In the genomic region with DNA sequence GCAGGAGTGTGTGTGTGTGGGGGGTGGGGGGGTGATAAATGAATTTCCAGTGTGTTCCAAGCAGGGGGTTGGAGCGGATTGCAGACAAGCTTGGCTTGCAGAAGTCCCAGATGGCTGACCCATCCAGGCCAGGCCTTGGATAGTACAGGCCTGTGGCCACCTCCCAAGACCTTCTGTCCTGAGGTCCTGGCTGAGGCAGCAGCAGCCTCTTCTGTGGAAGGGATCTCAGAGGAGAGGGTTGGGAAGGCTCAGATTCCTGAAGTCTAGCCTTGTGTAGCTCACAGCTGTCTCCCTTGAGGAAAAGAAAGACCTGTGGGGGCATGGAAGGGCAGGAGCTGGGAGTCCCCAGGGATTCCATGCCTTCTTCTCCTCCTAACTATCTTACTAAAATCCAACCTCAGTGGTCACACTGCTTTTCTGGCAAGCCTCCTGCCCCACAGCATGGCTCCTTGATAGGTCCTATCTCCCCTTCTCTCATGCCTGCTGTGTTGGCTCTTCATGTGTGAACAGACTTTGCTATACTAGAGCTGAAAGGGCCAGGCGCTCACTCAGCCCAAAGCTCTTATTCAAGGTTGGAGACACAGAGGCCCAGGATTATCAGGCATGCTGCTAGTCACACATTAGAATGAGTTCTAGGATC, we compare ENCODE assay signal across 16 mouse cellular contexts. TPM values are rescaled to one million over a fixed set of nuclear protein-coding genes. Genes with fewer than 3 reads are reported as not detected.
DNase-seq lines count a peak whose midpoint lies in the region; ATAC-seq and TF ChIP-seq lines count a peak whose summit lies in the region.
"Had no signal": no experiment of that assay in that cellular context is flagged by ENCODE, and none has a peak within 500 bp of the region (broad histone marks: within the 10 kb centered on the region; RNA-seq: fewer than 3 reads in every experiment).

No protein-coding gene starts in this region.

- no peak overlapping the region for H3K9ac ChIP-seq in lung, postnatal 0 days (replicated peaks; ENCODE audit: low read depth)
- H3K9ac ChIP-seq: hindbrain, embryonic 13.5 days; stomach, embryonic 15.5 days had no signal

- H3K4me2 ChIP-seq in lung, postnatal 0 days (replicated peaks; ENCODE audit: low read depth, low read length): no peak overlapping the region
- H3K4me2 ChIP-seq: hindbrain, embryonic 13.5 days; stomach, embryonic 15.5 days had no signal

- H3K27ac ChIP-seq in lung, postnatal 0 days (ENCODE audit: low read length): no peak overlapping the region
- H3K27ac ChIP-seq: hindbrain, embryonic 13.5 days; macrophage; stomach, embryonic 15.5 days had no signal

- no peaks in the 10 kb centered on the region for H3K4me1 ChIP-seq in lung, postnatal 0 days (ENCODE audit: insufficient read depth, low read depth, low read length)
- H3K4me1 ChIP-seq: stomach, embryonic 15.5 days had no signal

- WGBS in lung, postnatal 0 days: 88% methylated on average over 2 of the region's 2 CpGs

- intact Hi-C loops in gastrocnemius, postnatal 14 days (cut with DNase I; ENCODE audit: low total_unique reads): no loop called here

- no peak overlapping the region for H3K4me3 ChIP-seq in lung, postnatal 0 days (ENCODE audit: low read depth, low read length)
- H3K4me3 ChIP-seq: erythroblast, embryonic 14.5 days; hindbrain, embryonic 13.5 days; stomach, embryonic 15.5 days had no signal

- TF ChIP-seq EP300 in lung, postnatal 0 days (IDR thresholded peaks at IDR 0.05): no peak

- no peaks in the 10 kb centered on the region for H3K9me3 ChIP-seq in lung, postnatal 0 days (ENCODE audit: low read length)
- H3K9me3 ChIP-seq: hindbrain, embryonic 13.5 days; stomach, embryonic 15.5 days had no signal

- ATAC-seq in lung, postnatal 0 days: no peak
- no peak for ATAC-seq in erythroblast, adult 5-6 weeks (replicated peaks; ENCODE audit: low FRiP score, poor library complexity, severe bottlenecking)

- DNase-seq in lung, postnatal 10 days: peak; percentile 23
- DNase-seq in lung, postnatal 0 days (ENCODE audit: low spot score): no peak
- DNase-seq in cerebellum, adult 9-11 months: peak; percentile 87
- peak; percentile 77 for DNase-seq in gastrocnemius, postnatal 14 days
- peak; percentile 74 for DNase-seq in skeletal muscle tissue, adult 2 months (ENCODE audit: low read depth, low spot score)
- no peak for DNase-seq in frontal cortex, postnatal 14 days (ENCODE audit: low spot score in 2 of 2)
- DNase-seq: adrenal gland, postnatal 10 days; kidney, adult 8-10 months; liver had no signal

- TF ChIP-seq CTCF in lung, postnatal 0 days (IDR thresholded peaks at IDR 0.05): no peak

- H3K36me3 ChIP-seq in lung, postnatal 0 days (ENCODE audit: insufficient read depth, low read length): no peaks in the 10 kb centered on the region
- H3K36me3 ChIP-seq: hindbrain, embryonic 13.5 days; stomach, embryonic 15.5 days had no signal

- H3K27me3 ChIP-seq in lung, postnatal 0 days (replicated peaks; ENCODE audit: insufficient read depth, low read length): no peaks in the 10 kb centered on the region
- H3K27me3 ChIP-seq: stomach, embryonic 15.5 days had no signal

RNA-seq across cellular contexts. Expression of a gene that starts 3.3 kb away (rescaled TPM):
- polyA plus RNA-seq in lung, postnatal 0 days (2015; fragmentation: Nextera tagmentation; extraction: Ambion mirVana): 0.08 and 0.13 TPM in 2 replicates
- total RNA-seq in gastrocnemius, postnatal 14 days (2021): 100 to 1,000 TPM in 1 of 2 experiments, 10 to 100 TPM in 1; 63.1 to 122 TPM
- total RNA-seq in erythroblast, adult 5-6 weeks (2015; ENCODE audit: low replicate concordance): not detected in 2 replicates
- not detected in 2 replicates for total RNA-seq in erythroblast, adult 5-6 weeks (2017; ENCODE audit: low replicate concordance)
- total RNA-seq: layer of hippocampus, postnatal 25 days; neutrophil, adult 5-6 weeks had no signal
- polyA plus RNA-seq: erythroblast, embryonic 14.5 days; macrophage had no signal

RNA-seq across cellular contexts. Expression of a gene that starts 32.3 kb away (rescaled TPM):
- polyA plus RNA-seq in lung, postnatal 0 days (2015; fragmentation: Nextera tagmentation; extraction: Ambion mirVana): 38.8 and 43.5 TPM in 2 replicates
- total RNA-seq in gastrocnemius, postnatal 14 days (2021): 10 to 100 TPM; 56.9 to 75.9 TPM
- total RNA-seq in erythroblast, adult 5-6 weeks (2015; ENCODE audit: low replicate concordance): 16.3 and 20.8 TPM in 2 replicates
- total RNA-seq in erythroblast, adult 5-6 weeks (2017; ENCODE audit: low replicate concordance): 34.5 and 43.6 TPM in 2 replicates

Comparison
In these comparisons a context has a peak if more than half of its experiments do, and no peak if none do; other contexts are left out.
1. DNase-seq: peak in lung, postnatal 10 days (single experiment), cerebellum, adult 9-11 months (single experiment), gastrocnemius, postnatal 14 days (single experiment) and skeletal muscle tissue, adult 2 months (single experiment); none in lung, postnatal 0 days (single experiment) and frontal cortex, postnatal 14 days (0 of 2).
2. RNA of a gene that starts 3.3 kb away (total RNA-seq): 63.1 to 122 TPM in gastrocnemius, postnatal 14 days; not detected in erythroblast, adult 5-6 weeks; every median in the first group is over 10 times any median in the second.